Mouse (Mus musculus): ENCODE data around the gene Cdh20. TPM values are rescaled to one million over a fixed set of nuclear protein-coding genes. Genes with fewer than 3 reads are reported as not detected.

Gene Cdh20
- total and polyA plus RNA-seq, 3 experiments: not detected

DNA sequence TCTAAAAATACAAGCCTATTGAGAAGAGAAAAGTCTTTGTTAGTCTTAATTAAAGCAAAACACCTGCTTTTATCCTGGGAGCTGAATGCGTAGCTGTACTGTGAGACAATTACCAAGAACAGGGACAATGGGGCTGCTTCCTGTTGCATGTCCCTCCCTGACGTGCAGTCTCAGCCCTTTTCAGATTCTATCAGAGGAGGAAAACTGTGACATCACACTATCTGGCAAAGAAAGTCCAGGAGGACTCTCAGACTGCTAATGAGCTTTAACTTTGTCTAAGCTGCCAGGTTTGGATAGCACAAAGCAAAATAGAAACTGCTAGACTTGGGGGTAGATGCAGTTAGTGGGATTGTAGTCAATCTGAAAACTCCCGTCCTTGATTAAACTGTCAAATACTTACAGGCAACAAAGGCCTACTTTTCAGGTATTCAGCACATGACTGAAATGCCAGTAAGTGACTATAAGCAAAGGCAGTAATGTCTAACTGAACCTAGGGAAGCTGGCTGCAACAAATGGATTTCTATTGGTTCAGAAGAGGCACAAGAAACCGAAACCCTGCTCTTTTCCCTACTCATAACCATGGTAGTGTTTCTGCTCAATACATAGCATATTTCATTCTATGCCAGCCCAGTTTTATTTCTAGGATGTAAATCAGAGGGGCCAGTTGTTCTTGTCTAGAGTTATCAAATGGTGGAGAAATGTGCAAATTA is 70.0 kb downstream of the Cdh20 start:
- Histone ChIP-seq H3K9me3 (replicated peaks; ENCODE audit: low read length) (peaks cover 36% of the 10 kb centered on the region), H3K27me3 (replicated peaks) (no peaks in the 10 kb centered on the region), H3K27ac (ENCODE audit: insufficient read depth, low read depth) (no peak overlapping the region), H3K4me2 (ENCODE audit: insufficient read depth, low read depth, poor library complexity, severe bottlenecking) (no peak overlapping the region), H3K79me2 (replicated peaks; ENCODE audit: control insufficient read depth, extremely low read depth, insufficient read depth, poor library complexity, severe bottlenecking) (no peaks in the 10 kb centered on the region), H3K36me3 (replicated peaks in 1 of 2; ENCODE audit: control insufficient read depth in 1 of 2, insufficient read depth in 1 of 2, low read length in 1 of 2) (no peaks in the 10 kb centered on the region), H3K4me3 (replicated peaks in 1 of 3; ENCODE audit: low read depth in 2 of 3, low read length in 2 of 3, poor library complexity in 1 of 3) (no peak overlapping the region), H3K4me1 (ENCODE audit: control insufficient read depth in 1 of 2, insufficient read depth in 2 of 2) (no peaks in the 10 kb centered on the region), H3K9ac (ENCODE audit: insufficient read depth, low read depth) (no peak overlapping the region)
- in situ Hi-C loops (cut with MboI; ENCODE audit: low pct_ligation_motif_present, low pct_unique_long_range_greater_than_20kb, low sequenced_read_pairs): no loop called here
- dilution Hi-C loops (cut with MboI; ENCODE audit: extremely low pct_ligation_motif_present, extremely low pct_unique_long_range_greater_than_20kb, low sequenced_read_pairs): no loop called here
- no peak for DNase-seq (ENCODE audit: extremely low read depth)
- no peak for TF ChIP-seq SMC3 (IDR thresholded peaks at IDR 0.05; ENCODE audit: low read depth, low read length)
- no peak for TF ChIP-seq JUND (conservative IDR thresholded peaks at IDR 0.05; ENCODE audit: low read depth, low read length)
- TF ChIP-seq MAZ (IDR thresholded peaks at IDR 0.05; ENCODE audit: low read depth, low read length): no peak
- no peak for TF ChIP-seq ZC3H11A (IDR thresholded peaks at IDR 0.05; ENCODE audit: low read depth, low read length)
- no peak for TF ChIP-seq RCOR1 (conservative IDR thresholded peaks at IDR 0.05; ENCODE audit: low read depth, low read length)
- no peak for TF ChIP-seq JUN (IDR thresholded peaks at IDR 0.05; ENCODE audit: insufficient read depth, low read depth, low read length)
- TF ChIP-seq ZKSCAN1 (IDR thresholded peaks at IDR 0.05; ENCODE audit: borderline replicate concordance, low read depth, low read length): no peak
- no peak for TF ChIP-seq E2F4 (IDR thresholded peaks at IDR 0.05; ENCODE audit: insufficient replicate concordance, low read depth, low read length)
- no peak for TF ChIP-seq ETS1 (conservative IDR thresholded peaks at IDR 0.05; ENCODE audit: low read depth, low read length)
- TF ChIP-seq CHD2 (IDR thresholded peaks at IDR 0.05; ENCODE audit: low read length): no peak
- TF ChIP-seq GABPA (IDR thresholded peaks at IDR 0.05; ENCODE audit: insufficient replicate concordance, low read depth, low read length): no peak
- TF ChIP-seq USF2 (conservative IDR thresholded peaks at IDR 0.05; ENCODE audit: low read depth, low read length): no peak
- TF ChIP-seq CTCF (conservative IDR thresholded peaks at IDR 0.05 in 1 of 2, IDR thresholded peaks at IDR 0.05 in 1 of 2; ENCODE audit: low read depth in 2 of 2, low read length in 2 of 2): no peak
- no peak for TF ChIP-seq MAX (IDR thresholded peaks at IDR 0.05; ENCODE audit: low read length)
- no peak for TF ChIP-seq RAD21 (IDR thresholded peaks at IDR 0.05; ENCODE audit: low read depth, low read length)

DNA sequence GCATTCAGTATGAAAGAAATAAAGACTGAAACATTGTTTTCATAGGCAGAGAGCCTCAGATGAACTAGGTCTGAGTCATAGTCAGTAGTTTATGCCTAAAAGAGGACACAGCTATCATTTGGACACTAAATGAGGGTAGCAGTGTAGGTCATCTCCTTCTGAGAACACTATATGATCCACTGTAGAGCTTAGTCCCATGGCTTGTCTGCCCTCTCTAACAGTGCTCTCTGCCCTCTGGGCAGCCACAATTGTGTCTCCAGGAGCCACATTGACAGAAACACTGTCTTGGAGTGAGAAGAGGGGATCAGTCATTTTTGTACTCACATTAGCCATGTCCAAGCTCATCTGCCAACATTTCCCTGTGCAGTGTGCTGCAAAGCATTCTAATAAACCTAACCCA is 70.7 kb downstream of the Cdh20 start:
- peaks cover 35% of the 10 kb centered on the region for H3K9me3 ChIP-seq (replicated peaks; ENCODE audit: low read length)
- H3K4me2 ChIP-seq (ENCODE audit: insufficient read depth, low read depth, poor library complexity, severe bottlenecking): no peak overlapping the region
- in situ Hi-C loops (cut with MboI; ENCODE audit: low pct_ligation_motif_present, low pct_unique_long_range_greater_than_20kb, low sequenced_read_pairs) (no loop called here), dilution Hi-C loops (cut with MboI; ENCODE audit: extremely low pct_ligation_motif_present, extremely low pct_unique_long_range_greater_than_20kb, low sequenced_read_pairs) (no loop called here)
- H3K79me2 ChIP-seq (replicated peaks; ENCODE audit: control insufficient read depth, extremely low read depth, insufficient read depth, poor library complexity, severe bottlenecking): no peaks in the 10 kb centered on the region
- H3K27me3 ChIP-seq (replicated peaks): no peaks in the 10 kb centered on the region
- no peak for DNase-seq (ENCODE audit: extremely low read depth)
- no peaks in the 10 kb centered on the region for H3K36me3 ChIP-seq (replicated peaks in 1 of 2; ENCODE audit: control insufficient read depth in 1 of 2, insufficient read depth in 1 of 2, low read length in 1 of 2)
- no peak overlapping the region for H3K27ac ChIP-seq (ENCODE audit: insufficient read depth, low read depth)
- TF ChIP-seq USF2 (conservative IDR thresholded peaks at IDR 0.05; ENCODE audit: low read depth, low read length): no peak
- TF ChIP-seq EP300 (IDR thresholded peaks at IDR 0.05; ENCODE audit: low read length): no peak
- H3K9ac ChIP-seq (ENCODE audit: insufficient read depth, low read depth): no peak overlapping the region
- H3K4me1 ChIP-seq (ENCODE audit: control insufficient read depth in 1 of 2, insufficient read depth in 2 of 2): no peaks in the 10 kb centered on the region
- H3K4me3 ChIP-seq (replicated peaks in 1 of 3; ENCODE audit: low read depth in 2 of 3, low read length in 2 of 3, poor library complexity in 1 of 3): no peak overlapping the region
